Mouse (Mus musculus): ENCODE measurements at regions not wholly inside any gene's neighbourhood (a gene's known extent, or its start where the extent isn't known, plus 50 kb on each side); places are given as distances from the start of the nearest gene placed in this dataset.

GRCm38 (mm10) chr4:125439856-125440255 lies 50.6 kb upstream of the Grik3 start:
- 14% methylated on average over 9 of the region's 9 CpGs for WGBS
- Histone ChIP-seq H3K27ac (replicated peaks; ENCODE audit: insufficient read depth, low read depth, low read length) (no peak overlapping the region), H3K4me1 (ENCODE audit: control insufficient read depth, insufficient read depth, low read length) (no peaks in the 10 kb centered on the region), H3K79me2 (ENCODE audit: control insufficient read depth, insufficient read depth, low read length) (no peaks in the 10 kb centered on the region), H3K4me3 (ENCODE audit: insufficient read depth, low read depth, low read length) (no peak overlapping the region), H3K36me3 (ENCODE audit: control insufficient read depth, insufficient read depth, low read length) (no peaks in the 10 kb centered on the region), H3K27me3 (ENCODE audit: control insufficient read depth, insufficient read depth, low read length) (no peaks in the 10 kb centered on the region), H3K9ac (ENCODE audit: low read depth, low read length) (no peak overlapping the region)
- TF ChIP-seq CTCF (IDR thresholded peaks at IDR 0.05; ENCODE audit: low read depth, low read length): no peak
- no peak for TF ChIP-seq POLR2A (IDR thresholded peaks at IDR 0.05; ENCODE audit: extremely low read depth, insufficient read depth, low read length)
- DNase-seq (ENCODE audit: extremely low read depth, low read depth, low spot score): peak; percentile 19

- Histone ChIP-seq H3K27me3 (ENCODE audit: control insufficient read depth, insufficient read depth, low read length) (no peaks in the 10 kb centered on the region), H3K27ac (replicated peaks; ENCODE audit: insufficient read depth, low read depth, low read length) (no peak overlapping the region), H3K9ac (ENCODE audit: low read depth, low read length) (no peak overlapping the region), H3K36me3 (ENCODE audit: control insufficient read depth, insufficient read depth, low read length) (no peaks in the 10 kb centered on the region), H3K4me1 (ENCODE audit: control insufficient read depth, insufficient read depth, low read length) (no peaks in the 10 kb centered on the region), H3K79me2 (ENCODE audit: control insufficient read depth, insufficient read depth, low read length) (no peaks in the 10 kb centered on the region), H3K4me3 (ENCODE audit: insufficient read depth, low read depth, low read length) (no peak overlapping the region)
- TF ChIP-seq CTCF (IDR thresholded peaks at IDR 0.05; ENCODE audit: low read depth, low read length): no peak
- 48% methylated on average over 13 of the region's 13 CpGs for WGBS
- peak; percentile 87 for DNase-seq (ENCODE audit: extremely low read depth, low read depth, low spot score)
Observed at GRCm38 (mm10) chr4:125437161-125437822, 53.2 kb upstream of the Grik3 start.

DNA sequence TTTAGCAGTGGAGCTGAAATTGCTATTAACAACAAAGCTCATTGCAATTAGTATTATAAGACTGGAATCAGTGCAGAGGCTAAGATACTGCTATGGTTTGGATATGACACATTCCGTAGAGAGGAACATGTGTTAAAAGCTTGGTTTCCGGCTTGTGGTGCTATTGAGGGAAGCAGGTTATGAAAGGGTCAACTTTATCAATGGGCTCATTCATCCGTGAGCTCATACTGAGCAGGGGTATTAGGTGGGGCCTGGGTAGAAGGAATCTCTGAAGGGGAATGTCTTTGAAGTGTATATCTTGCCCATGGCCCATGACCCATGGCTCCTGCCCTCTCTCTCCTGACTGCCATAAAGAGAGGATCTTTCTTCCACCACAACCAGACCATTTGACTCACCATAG lies 57.0 kb upstream of the Grik3 start:
- no peak for TF ChIP-seq CTCF (IDR thresholded peaks at IDR 0.05; ENCODE audit: low read depth, low read length)
- TF ChIP-seq POLR2A (IDR thresholded peaks at IDR 0.05; ENCODE audit: extremely low read depth, insufficient read depth, low read length): no peak
- WGBS: 80% methylated on average over 3 of the region's 3 CpGs

DNA sequence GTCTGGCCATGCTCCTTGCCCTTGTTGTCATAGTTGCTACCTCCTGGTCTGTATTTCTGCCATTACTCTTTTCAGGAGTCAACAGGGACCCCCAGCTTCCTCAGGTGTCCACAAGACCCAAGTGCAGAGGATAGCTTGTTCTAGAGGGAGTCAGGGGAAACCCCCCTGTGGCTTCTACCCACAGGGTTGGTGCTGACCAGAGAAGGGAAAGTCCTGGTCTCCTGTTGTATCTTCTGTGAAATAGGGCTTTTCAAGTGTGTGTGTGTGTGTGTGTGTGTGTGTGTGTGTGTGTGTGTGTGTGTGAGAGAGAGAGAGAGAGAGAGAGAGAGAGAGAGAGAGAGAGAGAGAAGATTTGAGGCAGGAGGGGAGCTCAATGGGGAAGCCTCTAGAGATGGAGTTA lies 58.9 kb upstream of the Grik3 start:
- Histone ChIP-seq H3K4me3 (ENCODE audit: insufficient read depth, low read depth, low read length) (no peak overlapping the region), H3K27me3 (ENCODE audit: control insufficient read depth, insufficient read depth, low read length) (no peaks in the 10 kb centered on the region), H3K79me2 (ENCODE audit: control insufficient read depth, insufficient read depth, low read length) (no peaks in the 10 kb centered on the region), H3K4me1 (ENCODE audit: control insufficient read depth, insufficient read depth, low read length) (no peaks in the 10 kb centered on the region), H3K27ac (replicated peaks; ENCODE audit: insufficient read depth, low read depth, low read length) (no peak overlapping the region), H3K9ac (ENCODE audit: low read depth, low read length) (no peak overlapping the region), H3K36me3 (ENCODE audit: control insufficient read depth, insufficient read depth, low read length) (no peaks in the 10 kb centered on the region)
- DNase-seq (ENCODE audit: extremely low read depth, low read depth, low spot score): no peak
- TF ChIP-seq CTCF (IDR thresholded peaks at IDR 0.05; ENCODE audit: low read depth, low read length) (no peak), POLR2A (IDR thresholded peaks at IDR 0.05; ENCODE audit: extremely low read depth, insufficient read depth, low read length) (no peak)

More for the DNA sequence above, 57.0 kb upstream of the Grik3 start:
- Histone ChIP-seq H3K4me3 (ENCODE audit: insufficient read depth, low read depth, low read length) (no peak overlapping the region), H3K27me3 (ENCODE audit: control insufficient read depth, insufficient read depth, low read length) (no peaks in the 10 kb centered on the region), H3K27ac (replicated peaks; ENCODE audit: insufficient read depth, low read depth, low read length) (no peak overlapping the region), H3K79me2 (ENCODE audit: control insufficient read depth, insufficient read depth, low read length) (no peaks in the 10 kb centered on the region), H3K36me3 (ENCODE audit: control insufficient read depth, insufficient read depth, low read length) (no peaks in the 10 kb centered on the region), H3K9ac (ENCODE audit: low read depth, low read length) (no peak overlapping the region), H3K4me1 (ENCODE audit: control insufficient read depth, insufficient read depth, low read length) (no peaks in the 10 kb centered on the region)
- DNase-seq (ENCODE audit: extremely low read depth, low read depth, low spot score): no peak

DNA sequence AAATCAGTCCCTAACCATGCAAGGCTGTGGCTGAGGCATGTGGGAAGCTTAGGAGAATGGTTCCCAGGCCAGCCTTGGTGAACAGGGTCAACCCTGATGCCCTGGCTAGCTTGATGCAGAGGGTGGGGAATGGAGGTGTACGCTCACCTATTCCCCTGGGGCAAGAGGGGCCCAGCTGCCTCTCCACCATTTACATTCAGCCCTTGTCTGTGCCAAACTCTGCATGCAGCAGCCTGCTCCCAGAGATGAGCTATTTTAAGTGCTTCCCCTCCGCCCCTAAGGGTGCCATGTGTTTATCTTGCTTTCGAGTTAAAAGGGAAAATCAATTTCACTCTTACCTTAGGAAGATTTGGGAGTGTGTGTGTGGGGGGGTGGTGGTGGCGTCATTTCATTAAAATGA lies 59.7 kb upstream of the Grik3 start:
- H3K27me3 ChIP-seq (ENCODE audit: control insufficient read depth, insufficient read depth, low read length): no peaks in the 10 kb centered on the region
- H3K4me3 ChIP-seq (ENCODE audit: insufficient read depth, low read depth, low read length): no peak overlapping the region
- no peak overlapping the region for H3K27ac ChIP-seq (replicated peaks; ENCODE audit: insufficient read depth, low read depth, low read length)
- DNase-seq (ENCODE audit: extremely low read depth, low read depth, low spot score): no peak
- no peaks in the 10 kb centered on the region for H3K4me1 ChIP-seq (ENCODE audit: control insufficient read depth, insufficient read depth, low read length)
- H3K36me3 ChIP-seq (ENCODE audit: control insufficient read depth, insufficient read depth, low read length): no peaks in the 10 kb centered on the region
- H3K9ac ChIP-seq (ENCODE audit: low read depth, low read length): no peak overlapping the region
- no peaks in the 10 kb centered on the region for H3K79me2 ChIP-seq (ENCODE audit: control insufficient read depth, insufficient read depth, low read length)
- TF ChIP-seq POLR2A (IDR thresholded peaks at IDR 0.05; ENCODE audit: extremely low read depth, insufficient read depth, low read length) (no peak), CTCF (IDR thresholded peaks at IDR 0.05; ENCODE audit: low read depth, low read length) (no peak)
- 35% methylated on average over 4 of the region's 4 CpGs for WGBS

DNA sequence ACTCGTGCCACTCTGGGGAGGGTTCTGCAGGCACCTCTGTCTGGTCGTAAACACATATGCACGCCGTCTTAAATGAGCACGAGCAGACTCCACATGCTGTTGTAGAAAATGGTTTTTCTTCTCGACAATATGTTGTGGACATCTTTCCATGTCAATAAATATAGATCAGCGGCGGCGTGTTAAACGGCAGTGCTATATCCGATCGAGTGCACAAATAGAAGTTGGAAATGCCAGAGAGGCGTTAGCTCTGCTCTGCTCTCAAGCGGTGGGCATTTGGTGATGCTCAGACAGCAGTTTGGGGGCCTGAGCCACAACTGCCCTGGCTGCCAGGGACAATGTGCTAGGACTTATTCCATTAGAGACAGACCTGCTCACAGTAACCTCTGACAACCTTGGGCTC lies 61.8 kb upstream of the Grik3 start:
- TF ChIP-seq CTCF (IDR thresholded peaks at IDR 0.05; ENCODE audit: low read depth, low read length) (no peak), POLR2A (IDR thresholded peaks at IDR 0.05; ENCODE audit: extremely low read depth, insufficient read depth, low read length) (no peak)
- Histone ChIP-seq H3K36me3 (ENCODE audit: control insufficient read depth, insufficient read depth, low read length) (no peaks in the 10 kb centered on the region), H3K4me3 (ENCODE audit: insufficient read depth, low read depth, low read length) (no peak overlapping the region), H3K27me3 (ENCODE audit: control insufficient read depth, insufficient read depth, low read length) (no peaks in the 10 kb centered on the region), H3K79me2 (ENCODE audit: control insufficient read depth, insufficient read depth, low read length) (no peaks in the 10 kb centered on the region), H3K27ac (replicated peaks; ENCODE audit: insufficient read depth, low read depth, low read length) (no peak overlapping the region), H3K4me1 (ENCODE audit: control insufficient read depth, insufficient read depth, low read length) (no peaks in the 10 kb centered on the region), H3K9ac (ENCODE audit: low read depth, low read length) (no peak overlapping the region)
- no peak for DNase-seq (ENCODE audit: extremely low read depth, low read depth, low spot score)
- 89% methylated on average over 14 of the region's 14 CpGs for WGBS
